Mouse (Mus musculus) NIH3T3 (cell line): ENCODE data around the gene Misp.

Experiments used
- DNase-seq: peaks from one replicate; pipeline ENCODE4 v3.0.0-alpha.2; 2012; ENCODE audit warnings: low read depth

The Misp gene

GRCm38 (mm10) chr10:79820782-79821181 is at the start of gene Misp:
Gene Misp (plus strand): TSS chr10:79820989.
- no peak for DNase-seq

GRCm38 (mm10) chr10:79772320-79772719 is 48.5 kb upstream of the Misp start:
- DNase-seq = peak; percentile 40

- DNase-seq = no peak
These were observed 47.6 kb upstream of the Misp start for GRCm38 (mm10) chr10:79773208-79773607.

GRCm38 (mm10) chr10:79774486-79775279 is 46.1 kb upstream of the Misp start:
- DNase-seq = peak; percentile 37

GRCm38 (mm10) chr10:79777103-79777531 is 43.7 kb upstream of the Misp start, which contains the start of gene Fstl3:
Gene Fstl3 (plus strand): TSS chr10:79777272.
- peak; percentile 48 for DNase-seq

- DNase-seq = peak; percentile 86
These were observed 42.8 kb upstream of the Misp start for GRCm38 (mm10) chr10:79778006-79778405.

- no peak for DNase-seq
These were observed 41.6 kb upstream of the Misp start for GRCm38 (mm10) chr10:79779193-79779592.

- no peak for DNase-seq
These were observed 40.8 kb upstream of the Misp start for GRCm38 (mm10) chr10:79779784-79780663.

GRCm38 (mm10) chr10:79780664-79781015 is 40.1 kb upstream of the Misp start:
- DNase-seq = no peak

- DNase-seq = no peak
These were observed 39.6 kb upstream of the Misp start for GRCm38 (mm10) chr10:79781139-79781538.

GRCm38 (mm10) chr10:79781956-79782355 is 38.8 kb upstream of the Misp start:
- DNase-seq = no peak

- peak; percentile 71 for DNase-seq
These were observed 37.7 kb upstream of the Misp start for GRCm38 (mm10) chr10:79783050-79783449.

- peak; percentile 71 for DNase-seq
These were observed 36.6 kb upstream of the Misp start for GRCm38 (mm10) chr10:79783920-79784800.

GRCm38 (mm10) chr10:79788386-79789158 is 32.2 kb upstream of the Misp start:
- peak; percentile 92 for DNase-seq

GRCm38 (mm10) chr10:79789581-79789980 is 31.2 kb upstream of the Misp start:
- DNase-seq = no peak

- DNase-seq = no peak
These were observed 29.9 kb upstream of the Misp start, which contains the start of gene Prss57 for GRCm38 (mm10) chr10:79790861-79791260. Gene Prss57 (minus strand): TSS chr10:79790961.

GRCm38 (mm10) chr10:79792339-79793040 is 28.3 kb upstream of the Misp start:
- no peak for DNase-seq

GRCm38 (mm10) chr10:79793051-79793737 is 27.6 kb upstream of the Misp start, which contains the start of gene Palm:
Gene Palm (plus strand): TSS chr10:79793572.
- peak; percentile 93 for DNase-seq

GRCm38 (mm10) chr10:79793738-79794490 is 26.9 kb upstream of the Misp start:
- peak; percentile 53 for DNase-seq
